Mouse (Mus musculus) limb, embryonic 11.5 days (tissue): ENCODE measurements around the gene Prrxl1. TPM values are rescaled to one million over a fixed set of nuclear protein-coding genes. Genes with fewer than 3 reads are reported as not detected.
A peak's percentile ranks its signal among the peaks of the same experiment; 100 is the strongest.

Experiments used
- ATAC-seq: fragments of 200-750 bp; cut with Nextera tagmentation; 2 replicates; pipeline ENCODE4 v1.8.0; 2017; ENCODE audit warnings: low read depth; ENCODE audit not compliant: insufficient number of reproducible peaks, low FRiP score, low TSS enrichment
- DNase-seq: peaks from one replicate; pipeline ENCODE4 v3.0.0-alpha.2; 2015; ENCODE audit warnings: low spot score
- H3K27ac ChIP-seq: fragments of 300-500 bp; sonication (generic); replicated peaks from 2 replicates; pipeline ENCODE4 v1.5.1; 2014; ENCODE audit warnings: low read depth, mild to moderate bottlenecking, low read length
- H3K27me3 ChIP-seq: fragments of 300-500 bp; sonication (generic); 2 replicates; pipeline ENCODE4 v1.6.1; 2014; ENCODE audit warnings: mild to moderate bottlenecking, low read length, mixed read lengths; ENCODE audit not compliant: control insufficient read depth, insufficient read depth
- H3K36me3 ChIP-seq: fragments of 300-500 bp; sonication (generic); 2 replicates; pipeline ENCODE4 v1.6.1; 2014; ENCODE audit warnings: mild to moderate bottlenecking, low read length, moderate library complexity, mixed read lengths; ENCODE audit not compliant: control insufficient read depth, insufficient read depth
- H3K4me1 ChIP-seq: fragments of 300-500 bp; sonication (generic); 2 replicates; pipeline ENCODE4 v1.6.1; 2014; ENCODE audit warnings: low read length, mixed read lengths; ENCODE audit not compliant: control insufficient read depth, insufficient read depth
- H3K4me2 ChIP-seq: fragments of 300-500 bp; sonication (generic); 2 replicates; pipeline ENCODE4 v1.6.1; 2014; ENCODE audit warnings: low read depth, mild to moderate bottlenecking, moderate library complexity; ENCODE audit not compliant: severe bottlenecking
- H3K4me3 ChIP-seq: fragments of 300-500 bp; sonication (generic); 2 replicates; pipeline ENCODE4 v1.5.1; 2014; ENCODE audit warnings: low read depth, low read length
- H3K9ac ChIP-seq: fragments of 300-500 bp; sonication (generic); 2 replicates; pipeline ENCODE4 v1.6.1; 2014; ENCODE audit warnings: mild to moderate bottlenecking, low read length
- H3K9me3 ChIP-seq: fragments of 300-500 bp; sonication (generic); 2 replicates; pipeline ENCODE4 v1.6.1; 2016; ENCODE audit warnings: low read length; ENCODE audit not compliant: control insufficient read depth
- WGBS: fragments of 180-500 bp; shearing (Covaris S2); extraction: QIAGEN DNeasy Blood & Tissue Kit; methylation state at CpG from one replicate; pipeline ENCODE4 v1.1.7; 2014; 5-methylcytosine and 5-hydroxymethylcytosine counted together
- polyA plus RNA-seq: library from polyadenylated mRNA; unstranded; fragments of >200 nt; fragmentation: Nextera tagmentation; extraction: Ambion mirVana; gene quantifications from 2 replicates; pipeline ENCODE4 v1.2.1, GENCODE M21; 2014

The Prrxl1 gene
- polyA plus RNA-seq, 1 experiment from 2014 or later = not detected

- DNase-seq = no peak
- 81% methylated on average over 19 of the region's 19 CpGs for WGBS
- H3K4me3 ChIP-seq = no peak overlapping the region
Measured at GRCm38 (mm10) chr14:32683982-32684734, 85.0 kb downstream of the Prrxl1 start.

GRCm38 (mm10) chr14:32684735-32685105, 85.5 kb downstream of the Prrxl1 start:
- DNase-seq (no peak), ATAC-seq (no peak)
- Histone ChIP-seq H3K4me1 (peaks cover 7% of the 10 kb centered on the region; the same call in 1 of the 2 replicates), H3K9me3 (no peaks in the 10 kb centered on the region), H3K27me3 (no peaks in the 10 kb centered on the region), H3K27ac (no peak overlapping the region), H3K4me2 (no peak overlapping the region), H3K4me3 (no peak overlapping the region), H3K36me3 (no peaks in the 10 kb centered on the region), H3K9ac (no peak overlapping the region)
- WGBS = 75% methylated on average over 19 of the region's 19 CpGs

More at GRCm38 (mm10) chr14:32683982-32684734, 85.0 kb downstream of the Prrxl1 start:
- Histone ChIP-seq H3K27ac (no peak overlapping the region), H3K4me2 (no peak overlapping the region), H3K9me3 (no peaks in the 10 kb centered on the region), H3K27me3 (no peaks in the 10 kb centered on the region), H3K4me1 (peaks cover 7% of the 10 kb centered on the region; the same call in 1 of the 2 replicates), H3K9ac (no peak overlapping the region), H3K36me3 (no peaks in the 10 kb centered on the region)
- ATAC-seq = no peak

DNA sequence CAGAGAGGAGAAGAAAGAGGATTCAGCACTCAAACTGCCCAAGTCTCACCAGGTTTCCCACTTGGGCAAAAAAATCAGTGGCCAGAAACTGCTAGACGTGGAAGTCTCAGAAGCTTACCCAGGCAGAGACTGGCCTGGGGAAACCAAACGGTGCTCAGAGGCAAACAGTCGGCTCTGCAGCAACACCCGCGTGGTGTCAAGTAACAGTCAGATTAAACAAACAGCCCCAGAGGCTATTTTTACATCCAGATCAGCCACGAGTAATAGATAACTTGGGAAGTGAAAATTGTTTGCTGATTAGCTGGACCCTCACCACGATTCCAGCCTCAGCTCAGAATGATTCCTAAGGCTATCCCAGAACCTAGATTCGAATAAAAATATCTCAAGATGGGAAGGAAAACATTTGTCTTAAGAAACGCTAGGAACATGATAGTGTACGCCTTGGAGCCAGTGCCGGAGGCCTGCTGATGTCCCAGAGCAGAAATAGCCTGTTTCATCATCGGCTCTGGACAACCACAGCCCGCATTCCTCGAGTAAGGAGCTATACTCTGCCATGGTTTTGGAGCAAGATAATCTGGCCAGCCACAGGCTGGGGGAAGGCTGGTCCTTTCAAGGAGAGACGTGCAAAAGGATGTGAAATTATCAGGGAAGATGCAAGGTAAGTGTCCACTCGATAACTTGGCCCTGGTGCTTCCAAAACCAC, 86.1 kb downstream of the Prrxl1 start, which contains the start of gene 3425401B19Rik:
TSS of gene 3425401B19Rik (minus strand) at position 170 of the 703 bp plus-strand sequence.
- Histone ChIP-seq H3K4me3 (no peak within 1 kb of the TSS), H3K27me3 (no peaks in the 10 kb centered on the region), H3K4me2 (no peak within 1 kb of the TSS), H3K9ac (no peak within 1 kb of the TSS), H3K27ac (no peak within 1 kb of the TSS), H3K4me1 (peaks cover 7% of the 10 kb centered on the region; the same call in 1 of the 2 replicates), H3K36me3 (no peaks in the 10 kb centered on the region), H3K9me3 (no peaks in the 10 kb centered on the region)
- DNase-seq (peak; percentile 32), ATAC-seq (no peak)
- 46% methylated on average over 16 of the region's 16 CpGs for whole genome bisulfite sequencing

DNA sequence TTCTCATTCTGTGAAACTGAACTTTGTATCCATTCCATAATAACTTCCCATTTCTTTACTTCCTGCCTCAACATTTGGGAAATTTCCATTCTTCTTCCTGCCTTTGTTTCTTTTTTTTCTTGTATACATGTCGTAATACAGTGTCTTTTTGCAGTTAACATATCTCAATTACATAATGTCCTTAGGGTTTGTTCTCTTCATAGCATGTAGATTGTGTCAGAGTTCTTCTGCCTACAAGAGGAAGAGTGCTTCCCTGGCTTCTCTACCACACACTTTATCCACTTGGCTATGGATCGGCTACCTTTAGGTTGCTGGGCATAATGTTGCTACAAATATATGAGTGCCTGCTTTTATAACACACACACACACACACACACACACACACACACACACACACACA, 96.7 kb downstream of the Prrxl1 start:
- H3K4me3 ChIP-seq = no peak overlapping the region
- H3K27ac ChIP-seq = no peak overlapping the region
- no peak overlapping the region for H3K9ac ChIP-seq
- H3K27me3 ChIP-seq = no peaks in the 10 kb centered on the region
- H3K9me3 ChIP-seq = no peaks in the 10 kb centered on the region
- 0 out of 2 replicates have a peak, but pooled peaks cover 3% of the 10 kb centered on the region for H3K4me1 ChIP-seq
- no peak for DNase-seq
- ATAC-seq = no peak
- no peaks in the 10 kb centered on the region for H3K36me3 ChIP-seq
- WGBS = 86% methylated on average over 2 of the region's 2 CpGs
- H3K4me2 ChIP-seq = no peak overlapping the region

DNA sequence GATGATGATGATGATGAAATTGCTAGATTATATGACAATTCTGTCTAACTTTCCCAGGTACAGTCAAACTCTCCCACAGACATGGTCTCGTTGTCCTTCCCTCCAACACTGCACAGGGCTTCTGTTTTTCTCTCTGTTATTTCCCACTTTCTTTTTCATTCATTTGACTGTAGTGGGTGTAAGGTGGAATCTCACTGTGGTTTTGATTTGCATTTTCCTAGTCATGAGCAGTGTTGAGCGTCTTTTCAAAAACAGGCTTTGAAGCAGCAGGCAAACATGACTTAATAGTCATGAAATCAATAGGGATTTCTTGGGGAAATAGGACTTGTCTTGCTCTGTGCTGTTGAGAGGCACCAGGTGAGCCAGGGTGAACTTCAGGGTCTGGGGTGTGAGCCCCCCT, 97.1 kb downstream of the Prrxl1 start:
- Histone ChIP-seq H3K36me3 (no peaks in the 10 kb centered on the region), H3K27me3 (no peaks in the 10 kb centered on the region), H3K9ac (no peak overlapping the region), H3K4me2 (no peak overlapping the region), H3K4me3 (no peak overlapping the region), H3K4me1 (0 out of 2 replicates have a peak, but pooled peaks cover 4% of the 10 kb centered on the region), H3K9me3 (no peaks in the 10 kb centered on the region), H3K27ac (no peak overlapping the region)
- 83% methylated on average over 2 of the region's 2 CpGs for WGBS
- ATAC-seq = no peak
- no peak for DNase-seq

GRCm38 (mm10) chr14:32697774-32698173, 98.6 kb downstream of the Prrxl1 start:
- Histone ChIP-seq H3K27ac (no peak overlapping the region), H3K36me3 (no peaks in the 10 kb centered on the region), H3K4me1 (0 out of 2 replicates have a peak, but pooled peaks cover 4% of the 10 kb centered on the region), H3K9me3 (no peaks in the 10 kb centered on the region), H3K27me3 (no peaks in the 10 kb centered on the region), H3K4me3 (no peak overlapping the region), H3K4me2 (no peak overlapping the region), H3K9ac (no peak overlapping the region)
- ATAC-seq (no peak), DNase-seq (no peak)
- WGBS = 82% methylated on average over 8 of the region's 8 CpGs

- Histone ChIP-seq H3K4me2 (no peak overlapping the region), H3K27ac (no peak overlapping the region), H3K4me1 (0 out of 2 replicates have a peak, but pooled peaks cover 4% of the 10 kb centered on the region), H3K9ac (no peak overlapping the region), H3K4me3 (no peak overlapping the region), H3K27me3 (no peaks in the 10 kb centered on the region), H3K36me3 (no peaks in the 10 kb centered on the region), H3K9me3 (no peaks in the 10 kb centered on the region)
- ATAC-seq (no peak), DNase-seq (no peak)
- 94% methylated on average over 3 of the region's 3 CpGs for WGBS
Measured at GRCm38 (mm10) chr14:32698556-32698955, 99.3 kb downstream of the Prrxl1 start.
